ENCODE assay signal across 23 mouse cellular contexts in the genomic region with DNA sequence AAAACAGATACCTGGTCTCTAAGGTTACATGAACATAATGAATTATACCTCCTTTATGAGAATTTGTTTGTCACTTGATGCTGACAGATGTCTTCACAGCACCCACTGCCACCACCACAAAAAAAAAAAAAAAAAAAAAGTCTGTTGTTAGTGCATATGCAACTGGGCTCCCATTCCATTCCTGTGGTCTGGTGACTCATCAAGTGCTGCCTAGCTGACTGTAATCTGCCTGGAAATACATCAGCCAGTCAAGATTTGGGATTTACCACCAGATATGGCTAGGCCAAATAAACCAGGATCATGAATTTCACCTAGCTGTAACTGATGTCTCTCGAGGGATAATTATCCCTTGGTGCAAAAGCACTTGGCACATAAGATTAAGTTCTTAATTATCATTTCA.
A peak's percentile ranks its signal among the peaks of the same experiment; 100 is the strongest.
DNase-seq lines count a peak whose midpoint lies in the region; ATAC-seq and TF ChIP-seq lines count a peak whose summit lies in the region.
"Had no signal": no experiment of that assay in that cellular context is flagged by ENCODE, and none has a peak within 500 bp of the region (broad histone marks: within the 10 kb centered on the region; RNA-seq: fewer than 3 reads in every experiment).

No protein-coding gene starts in this region.

- no peak overlapping the region for H3K4me2 ChIP-seq in embryonic facial prominence, embryonic 14.5 days (ENCODE audit: low read depth, low read length)
- H3K4me2 ChIP-seq: embryonic facial prominence, embryonic 12.5 days; heart, embryonic 12.5 days; hindbrain, embryonic 14.5 days; intestine, embryonic 15.5 days had no signal

- peak; percentile 17 for DNase-seq in embryonic facial prominence, embryonic 14.5 days (ENCODE audit: low spot score)
- no peak for DNase-seq in embryonic facial prominence, embryonic 10.5 days (ENCODE audit: low spot score)
- DNase-seq in 416B (ENCODE audit: low read depth) = peak; percentile 58
- DNase-seq in Muller cell, postnatal 12 days (ENCODE audit: inconsistent ontology term) = peak; percentile 86
- no peak for DNase-seq in adrenal gland, postnatal 25 days
- DNase-seq in heart, adult 8-10 months (ENCODE audit: low spot score) = no peak
- no peak for DNase-seq in cerebellum, postnatal 4 days (ENCODE audit: low spot score in 2 of 2)
- DNase-seq: adrenal gland, postnatal 14 days; cerebellum, adult 2 months; cerebellum, postnatal 10 days; embryo, embryonic 11 days; gastrocnemius, postnatal 10 days; heart, adult 2 months; heart, postnatal 4 days; kidney, adult 18-20 months had no signal

- H3K9ac ChIP-seq in embryonic facial prominence, embryonic 14.5 days (ENCODE audit: low read depth, low read length) = no peak overlapping the region
- H3K9ac ChIP-seq: embryonic facial prominence, embryonic 12.5 days; heart, embryonic 12.5 days; hindbrain, embryonic 14.5 days; intestine, embryonic 15.5 days had no signal

- TF ChIP-seq POLR2A in embryonic fibroblast, embryonic 13.5 days (IDR thresholded peaks at IDR 0.05; ENCODE audit: low read depth, low read length) = no peak

- no peaks in the 10 kb centered on the region for H3K27me3 ChIP-seq in embryonic facial prominence, embryonic 14.5 days (replicated peaks; ENCODE audit: control insufficient read depth, insufficient read depth, low read length)
- no peaks in the 10 kb centered on the region for H3K27me3 ChIP-seq in embryonic facial prominence, embryonic 10.5 days (replicated peaks; ENCODE audit: low read depth, poor library complexity, severe bottlenecking)
- H3K27me3 ChIP-seq: embryonic facial prominence, embryonic 12.5 days; heart, embryonic 12.5 days; intestine, embryonic 15.5 days had no signal

- 94% methylated on average over 1 of the region's 1 CpGs for WGBS in embryonic facial prominence, embryonic 14.5 days
- 86% methylated on average over 1 of the region's 1 CpGs for WGBS in embryonic facial prominence, embryonic 10.5 days

- no peak overlapping the region for H3K4me3 ChIP-seq in embryonic facial prominence, embryonic 14.5 days (ENCODE audit: low read depth, low read length)
- no peak overlapping the region for H3K4me3 ChIP-seq in embryonic facial prominence, embryonic 10.5 days
- H3K4me3 ChIP-seq in embryonic fibroblast, embryonic 13.5 days (ENCODE audit: insufficient read depth, low read length) = no peak overlapping the region
- H3K4me3 ChIP-seq: embryonic facial prominence, embryonic 12.5 days; forebrain, embryonic 10.5 days; heart, adult 2 months; heart, embryonic 12.5 days; intestine, embryonic 15.5 days had no signal

- no peak overlapping the region for H3K27ac ChIP-seq in embryonic facial prominence, embryonic 14.5 days (replicated peaks; ENCODE audit: low read depth, low read length)
- H3K27ac ChIP-seq in embryonic facial prominence, embryonic 10.5 days (replicated peaks) = no peak overlapping the region
- peak overlapping the region; percentile 71; the same call in 1 of the 2 replicates for H3K27ac ChIP-seq in embryonic fibroblast, embryonic 13.5 days (ENCODE audit: insufficient read depth, low read length)
- H3K27ac ChIP-seq: embryonic facial prominence, embryonic 12.5 days; forebrain, embryonic 10.5 days; heart, adult 2 months; hindbrain, embryonic 14.5 days; intestine, embryonic 15.5 days had no signal

- H3K4me1 ChIP-seq in embryonic facial prominence, embryonic 14.5 days (ENCODE audit: control insufficient read depth, insufficient read depth, low read length) = no peaks in the 10 kb centered on the region
- H3K4me1 ChIP-seq in embryonic facial prominence, embryonic 10.5 days = 0 out of 2 replicates have a peak, but pooled peaks cover 4% of the 10 kb centered on the region
- peaks cover 17% of the 10 kb centered on the region for H3K4me1 ChIP-seq in embryonic fibroblast, embryonic 13.5 days (ENCODE audit: control insufficient read depth, insufficient read depth, low read length)
- H3K4me1 ChIP-seq: embryonic facial prominence, embryonic 12.5 days; intestine, embryonic 15.5 days had no signal

- H3K9me3 ChIP-seq in embryonic facial prominence, embryonic 14.5 days (ENCODE audit: control insufficient read depth, low read length) = no peaks in the 10 kb centered on the region
- H3K9me3 ChIP-seq in embryonic facial prominence, embryonic 10.5 days = no peaks in the 10 kb centered on the region
- H3K9me3 ChIP-seq: embryonic facial prominence, embryonic 12.5 days; forebrain, embryonic 10.5 days; heart, embryonic 12.5 days; intestine, embryonic 15.5 days had no signal

- H3K36me3 ChIP-seq in embryonic facial prominence, embryonic 14.5 days (ENCODE audit: control insufficient read depth, insufficient read depth, low read length) = no peaks in the 10 kb centered on the region
- no peaks in the 10 kb centered on the region for H3K36me3 ChIP-seq in embryonic facial prominence, embryonic 10.5 days (replicated peaks)
- H3K36me3 ChIP-seq: embryonic facial prominence, embryonic 12.5 days; forebrain, embryonic 10.5 days; heart, embryonic 12.5 days; intestine, embryonic 15.5 days had no signal

- ATAC-seq in embryonic facial prominence, embryonic 14.5 days (ENCODE audit: low read depth) = no peak
- ATAC-seq: CD4-positive, CD25-positive, alpha-beta regulatory T cell, adult 4 months; forebrain, embryonic 14.5 days had no signal

- TF ChIP-seq CTCF in embryonic fibroblast, embryonic 13.5 days (IDR thresholded peaks at IDR 0.05; ENCODE audit: borderline replicate concordance, insufficient read depth, low read length) = no peak

Comparison
In these comparisons a context has a peak if more than half of its experiments do, and no peak if none do; other contexts are left out.
1. DNase-seq: peak in embryonic facial prominence, embryonic 14.5 days (single experiment), 416B (single experiment) and Muller cell, postnatal 12 days (single experiment); none in embryonic facial prominence, embryonic 10.5 days (single experiment), adrenal gland, postnatal 25 days (single experiment), heart, adult 8-10 months (single experiment) and cerebellum, postnatal 4 days (0 of 2).